Mouse (Mus musculus): ENCODE data around the gene Syt1.

Syt1 gene

DNA sequence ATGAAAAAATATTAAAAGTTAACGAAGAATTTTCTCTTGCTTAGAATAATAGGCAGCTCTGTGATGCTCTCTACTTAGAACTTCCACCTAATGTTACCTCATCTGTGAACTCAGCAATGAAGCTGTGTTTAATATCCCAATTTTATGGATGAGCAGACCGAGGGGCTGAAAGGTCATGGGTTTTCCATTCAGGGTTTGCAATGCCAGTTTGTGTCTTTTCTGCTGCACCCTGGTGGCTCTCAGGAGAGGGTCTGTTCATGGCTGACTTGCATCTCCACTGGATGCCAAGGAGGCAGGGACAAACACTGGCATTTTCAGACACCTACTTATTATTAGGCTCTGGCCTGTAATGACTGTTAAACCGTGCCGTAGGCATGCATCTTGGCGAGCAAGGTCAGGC, 439.7 kb downstream of the Syt1 start:
- peak; percentile 66 for DNase-seq

DNA sequence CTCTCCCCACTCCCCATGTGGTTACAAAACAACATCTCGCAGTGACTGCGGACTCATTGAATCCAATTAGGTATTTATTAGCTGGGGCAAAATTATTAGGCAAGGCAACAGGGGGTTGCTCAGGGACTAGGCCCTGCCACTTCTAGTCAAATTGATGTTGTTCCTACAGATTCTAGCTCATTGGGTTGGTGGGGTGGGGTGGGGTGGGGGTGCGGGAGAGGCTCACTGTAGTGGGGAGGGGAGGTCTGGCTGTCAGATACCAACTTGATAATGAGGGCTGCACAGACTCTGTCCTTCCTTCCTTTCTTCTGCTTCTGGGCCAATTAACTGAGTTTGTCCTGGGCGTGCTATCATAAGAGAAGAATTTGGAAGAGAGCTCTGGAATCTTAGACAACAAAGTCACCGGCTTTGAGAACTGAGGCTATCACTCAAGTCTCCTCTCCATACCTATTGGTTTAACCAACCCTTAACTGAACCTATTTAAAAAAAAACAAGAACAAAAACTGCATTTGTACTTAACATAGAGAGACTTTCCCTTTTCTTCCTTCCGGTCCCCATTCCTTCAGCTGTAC, 441.1 kb downstream of the Syt1 start:
- DNase-seq = peak; percentile 71

DNA sequence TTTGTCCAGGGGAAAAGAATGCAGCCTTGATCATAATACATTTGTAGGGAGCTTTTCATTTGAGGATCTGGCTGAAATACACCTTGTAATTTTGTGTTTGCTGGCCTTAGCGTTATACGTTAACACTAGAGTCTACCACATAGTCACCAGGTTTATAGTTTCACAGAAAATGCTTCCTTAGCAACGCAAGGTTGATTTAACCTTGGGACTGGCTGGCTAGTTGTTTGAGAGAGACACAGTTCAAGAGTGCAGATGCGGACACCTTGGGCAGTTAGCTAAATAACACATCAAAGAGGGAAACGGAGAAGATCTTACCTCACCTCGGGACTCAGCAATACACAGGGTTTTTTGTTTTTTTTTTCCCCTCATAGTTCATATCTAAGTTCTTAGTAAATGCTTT, 441.9 kb downstream of the Syt1 start:
- DNase-seq = peak; percentile 14

DNA sequence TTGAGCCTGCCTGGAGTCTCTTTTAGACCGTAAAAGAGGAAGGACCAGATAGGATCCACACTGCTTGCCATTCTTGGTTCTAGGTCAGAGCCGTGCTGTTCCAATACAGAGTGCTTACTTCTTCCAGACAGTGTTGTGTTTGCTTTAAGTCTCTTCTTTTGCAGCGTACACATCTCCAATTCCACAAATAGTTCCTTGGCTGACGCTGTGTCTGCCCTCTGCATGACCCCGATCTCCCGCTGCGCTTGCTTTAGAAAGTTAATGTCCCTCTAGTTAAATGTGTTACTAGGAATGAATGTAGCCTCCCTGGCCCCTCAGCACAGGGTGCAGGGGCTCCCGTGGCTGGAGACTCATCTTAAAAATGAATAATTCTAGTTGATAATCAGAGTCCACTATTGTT, 442.6 kb downstream of the Syt1 start:
- DNase-seq = peak; percentile 64

DNA sequence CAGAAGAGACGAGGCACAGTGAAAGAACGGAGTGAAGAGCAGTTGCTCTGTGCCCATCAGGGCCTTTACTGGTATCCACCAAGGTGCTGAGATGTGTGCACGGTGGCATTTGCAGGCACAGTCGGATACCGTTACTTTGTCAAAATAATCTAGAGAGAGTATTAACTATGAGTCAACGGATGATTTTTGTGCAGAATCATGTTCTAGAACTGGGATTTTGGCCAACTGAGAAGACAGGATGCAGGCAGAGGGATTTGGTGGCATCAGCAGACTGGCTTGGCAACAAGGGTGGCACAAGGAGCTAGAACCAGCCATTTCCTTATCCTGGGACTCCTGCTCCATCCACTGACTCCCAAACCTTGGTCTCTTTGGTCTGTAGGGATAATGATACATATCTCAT, 443.3 kb downstream of the Syt1 start:
- DNase-seq = no peak

DNA sequence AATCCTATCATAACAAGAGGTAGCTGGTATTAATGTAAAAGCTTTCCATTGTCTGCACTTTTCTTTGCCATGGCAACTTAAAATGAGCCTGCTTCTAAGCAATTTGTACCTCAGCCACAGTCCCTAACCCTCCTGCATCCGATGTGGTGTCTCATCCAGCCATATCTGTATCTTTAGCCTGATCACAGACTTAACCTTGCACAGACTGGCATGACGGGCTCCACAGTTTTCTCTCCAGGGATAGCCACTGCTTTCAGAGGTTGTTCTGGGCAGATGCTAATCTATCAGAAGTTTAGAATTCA, 451.2 kb downstream of the Syt1 start:
- no peak for DNase-seq

DNA sequence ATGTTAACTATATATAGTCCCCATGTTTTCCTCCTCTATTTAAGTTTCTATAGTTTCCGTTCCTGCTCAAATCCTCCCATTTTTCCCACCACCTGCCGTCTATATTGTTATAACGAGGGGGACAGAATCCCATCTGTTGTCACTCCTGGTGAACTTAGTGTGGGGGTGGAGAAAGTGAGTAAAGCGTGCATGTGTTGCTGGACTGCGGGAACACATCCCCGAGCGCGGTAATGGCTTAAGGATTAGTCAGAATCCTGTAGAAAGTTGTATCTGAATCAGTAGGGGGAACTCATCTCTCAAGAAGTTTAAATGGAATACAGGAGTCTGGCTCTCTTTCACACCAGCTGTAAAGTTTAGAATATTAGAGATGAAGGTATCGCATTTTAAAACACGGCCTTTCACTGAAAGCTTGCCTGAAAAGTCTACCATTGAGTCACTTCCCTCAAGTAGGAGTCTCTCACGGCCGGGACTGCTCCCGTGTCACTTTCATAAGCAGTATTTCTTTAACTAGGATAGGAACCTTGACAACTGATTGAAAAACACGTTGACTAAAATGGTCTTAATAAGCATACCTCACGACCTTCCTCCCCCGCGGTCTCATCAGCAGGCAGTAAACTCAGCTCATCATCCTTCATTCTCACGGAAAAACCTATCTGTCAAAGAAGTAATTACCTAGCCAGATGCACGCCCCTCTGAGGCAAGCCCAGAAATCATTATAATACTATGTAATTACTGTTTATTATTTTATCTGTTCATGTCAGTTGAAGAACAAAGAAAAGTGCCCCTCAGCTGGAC, 451.8 kb downstream of the Syt1 start:
- DNase-seq = peak; percentile 51

DNA sequence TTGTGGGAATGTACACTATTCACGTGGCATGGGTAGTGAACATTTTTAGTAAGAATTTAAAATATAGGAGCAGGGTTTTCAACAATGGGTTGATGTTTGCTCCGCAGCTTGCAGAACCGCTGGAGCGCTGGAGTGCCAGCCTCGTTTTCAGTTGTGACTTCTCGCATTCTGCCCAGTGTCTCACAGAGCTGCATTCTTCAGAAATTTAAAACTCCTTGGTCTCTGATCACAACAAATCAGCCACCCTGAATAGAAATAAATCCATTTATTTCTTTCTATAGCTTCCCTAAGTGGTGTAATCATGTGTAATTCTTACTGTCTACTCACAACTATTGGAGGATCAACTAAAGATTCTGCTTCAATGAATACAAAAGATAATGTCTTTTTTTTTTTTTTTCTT, 458.2 kb downstream of the Syt1 start:
- DNase-seq = no peak

DNA sequence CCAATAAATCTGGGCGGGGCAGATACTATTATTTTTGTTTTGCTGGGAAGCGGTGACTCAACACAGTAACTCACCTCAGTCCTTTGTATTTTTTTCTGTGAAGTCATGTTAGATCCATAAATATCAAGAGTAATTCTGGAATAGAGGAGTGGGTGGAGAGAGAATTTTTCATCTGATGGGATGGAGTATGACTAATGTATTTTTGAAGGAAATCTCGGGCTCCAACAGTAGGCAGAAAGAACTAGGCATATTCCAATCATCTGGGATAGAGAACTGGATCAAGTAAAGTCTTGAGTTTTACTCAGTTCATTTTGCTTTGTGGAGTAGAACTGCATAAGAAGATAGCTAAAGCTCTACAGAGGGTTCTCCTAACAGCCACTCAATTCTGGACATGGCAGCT, 465.1 kb downstream of the Syt1 start:
- DNase-seq = no peak

DNA sequence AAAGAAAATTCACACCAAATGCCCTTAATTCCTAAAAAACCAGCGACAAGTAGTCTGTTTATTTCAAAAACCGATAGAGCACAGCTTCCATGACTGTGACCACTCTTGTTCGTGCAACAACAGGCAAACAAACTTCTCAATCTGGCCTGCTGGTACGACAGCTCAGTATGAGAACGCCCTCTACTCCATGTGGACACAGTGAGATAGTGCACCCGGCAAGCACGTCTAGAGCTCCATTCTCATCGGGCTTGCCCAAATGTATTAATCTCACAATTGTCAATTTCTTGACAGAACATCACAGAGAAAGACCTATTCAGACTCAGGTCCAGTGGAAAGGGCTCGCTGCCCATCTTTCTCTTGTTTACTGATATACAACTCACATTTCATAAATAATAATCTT, 469.2 kb downstream of the Syt1 start:
- DNase-seq = no peak

DNA sequence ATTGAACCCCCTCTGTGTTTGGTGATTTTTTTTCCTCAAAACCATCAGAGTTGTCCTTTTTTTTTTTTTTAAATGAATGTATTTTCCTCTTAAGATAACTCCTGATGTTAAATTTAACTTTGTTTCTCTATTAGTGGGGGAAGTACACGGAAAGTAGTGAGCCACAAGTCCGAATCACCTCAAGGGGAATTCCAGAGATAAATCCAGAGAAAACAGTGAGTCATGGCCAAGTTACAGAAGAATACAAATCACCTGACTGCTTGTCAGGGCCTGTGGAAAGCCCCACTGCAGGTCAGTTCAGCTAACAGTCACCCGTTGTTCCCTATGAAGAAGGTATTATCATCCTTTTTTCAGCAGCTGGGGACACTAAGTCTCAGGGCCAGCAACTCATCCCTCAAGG, 472.2 kb downstream of the Syt1 start:
- no peak for DNase-seq

DNA sequence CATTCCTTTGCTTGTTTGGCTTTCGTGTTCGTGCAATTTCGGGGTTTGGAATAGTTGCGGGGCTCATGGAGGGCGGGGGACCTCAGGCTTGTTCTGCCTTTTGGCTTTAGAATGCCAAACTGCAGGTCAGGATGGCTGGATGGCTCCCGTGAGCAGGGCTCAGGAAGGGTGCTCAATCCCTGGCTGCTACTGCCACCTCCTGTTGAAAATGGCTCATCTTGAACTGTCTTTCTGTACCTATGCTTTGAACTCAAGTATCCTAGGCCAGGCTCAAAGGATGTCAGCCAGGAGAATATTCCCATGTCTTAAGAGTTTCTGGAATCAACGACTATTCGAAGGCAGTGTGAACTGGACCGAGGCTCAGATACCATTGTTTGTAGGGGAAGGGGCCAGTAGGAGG, 473.1 kb downstream of the Syt1 start:
- DNase-seq = peak; percentile 57

DNA sequence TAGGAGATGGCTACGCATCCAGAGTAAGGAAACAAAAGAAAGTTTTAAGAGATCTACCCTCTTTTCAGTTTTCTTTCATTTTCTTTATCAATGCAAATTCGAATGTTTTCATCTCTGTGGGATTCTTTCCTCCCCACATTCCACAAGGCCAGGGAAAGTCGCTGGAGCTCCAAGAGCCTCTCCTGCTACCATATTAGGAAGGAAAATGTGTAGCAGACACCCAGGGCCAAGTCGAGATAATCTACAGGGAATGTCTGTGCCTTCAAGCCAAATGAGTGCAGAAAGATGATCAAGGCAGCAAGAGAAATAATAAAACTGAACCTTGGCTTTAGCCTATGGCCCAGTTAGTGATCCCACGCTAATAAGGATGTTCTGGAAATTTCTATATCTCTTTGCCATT, 474.9 kb downstream of the Syt1 start:
- no peak for DNase-seq

DNA sequence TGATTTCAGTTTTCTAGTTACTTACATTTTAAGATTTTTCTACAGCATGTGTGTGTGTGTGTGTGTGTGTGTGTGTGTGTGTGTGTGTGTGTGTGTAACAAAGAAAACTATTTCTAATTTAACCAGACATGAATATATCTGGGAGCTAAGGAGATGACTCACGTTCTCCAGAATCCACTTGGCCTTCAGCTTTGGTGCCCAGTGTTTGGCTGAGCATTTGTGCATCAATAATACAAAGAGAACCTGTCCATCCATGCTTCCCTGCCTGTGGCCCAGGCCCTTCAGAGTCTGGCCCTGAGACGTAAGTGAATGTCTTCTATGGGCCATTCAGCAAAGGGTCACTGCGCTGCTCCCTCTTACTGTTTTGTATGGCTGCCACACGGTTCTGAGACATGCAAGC, 476.7 kb downstream of the Syt1 start:
- no peak for DNase-seq

DNA sequence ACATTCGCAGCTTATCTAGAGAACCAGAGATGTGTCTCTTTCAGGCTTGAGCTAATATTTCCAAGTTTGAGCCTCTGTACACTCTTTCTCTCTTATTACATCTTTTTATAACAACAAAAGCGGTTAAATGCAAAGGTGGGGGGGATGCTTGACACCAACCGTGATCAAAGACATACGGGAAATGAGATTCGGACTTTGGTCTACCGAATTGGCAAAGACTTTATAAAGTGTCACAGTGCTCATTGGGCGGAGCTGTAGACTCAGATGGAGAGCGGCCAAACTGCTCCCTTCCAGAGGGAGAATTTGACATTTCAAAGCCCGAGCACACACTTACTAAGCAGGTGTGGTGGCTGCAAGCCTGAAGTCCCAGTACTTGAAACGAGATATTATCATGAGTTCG, 477.9 kb downstream of the Syt1 start:
- no peak for DNase-seq

DNA sequence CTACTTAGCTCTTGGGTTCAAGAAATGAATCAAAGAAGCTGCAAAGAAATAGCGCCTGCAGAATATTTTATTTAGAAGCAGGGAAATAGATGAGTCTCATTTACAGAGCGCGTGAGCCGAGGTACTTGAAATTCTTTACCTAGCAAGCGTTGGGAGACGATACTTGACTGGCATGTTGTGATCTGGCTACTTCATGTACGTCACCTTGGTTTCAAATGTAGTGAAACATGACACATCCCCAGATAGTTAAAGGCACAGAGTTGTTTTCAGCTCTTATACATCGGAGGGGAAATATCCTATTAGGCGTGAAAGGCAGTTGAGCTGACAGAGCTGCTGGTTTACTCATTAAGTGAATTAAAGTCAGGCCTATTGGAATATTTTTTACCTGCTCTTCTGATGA, 478.5 kb downstream of the Syt1 start:
- DNase-seq = no peak

DNA sequence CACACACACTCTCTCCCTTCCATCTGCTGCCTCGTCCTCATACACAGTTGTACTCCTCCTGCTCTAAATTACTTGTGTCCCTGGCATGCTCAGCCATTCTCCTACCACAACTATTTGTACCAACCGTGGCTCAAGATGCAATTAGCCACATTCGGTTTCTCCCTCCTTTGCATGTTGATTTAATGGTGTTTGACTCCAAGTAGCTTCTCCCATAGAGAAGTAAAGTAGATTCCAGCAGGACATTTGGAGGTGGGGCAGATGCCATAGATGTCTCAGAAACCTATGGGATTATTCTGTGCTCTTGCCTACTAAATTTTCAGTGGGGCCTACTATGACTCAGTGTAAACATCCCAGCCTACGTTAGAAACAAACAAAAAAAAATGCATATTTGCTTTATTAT, 479.1 kb downstream of the Syt1 start:
- DNase-seq = no peak

DNA sequence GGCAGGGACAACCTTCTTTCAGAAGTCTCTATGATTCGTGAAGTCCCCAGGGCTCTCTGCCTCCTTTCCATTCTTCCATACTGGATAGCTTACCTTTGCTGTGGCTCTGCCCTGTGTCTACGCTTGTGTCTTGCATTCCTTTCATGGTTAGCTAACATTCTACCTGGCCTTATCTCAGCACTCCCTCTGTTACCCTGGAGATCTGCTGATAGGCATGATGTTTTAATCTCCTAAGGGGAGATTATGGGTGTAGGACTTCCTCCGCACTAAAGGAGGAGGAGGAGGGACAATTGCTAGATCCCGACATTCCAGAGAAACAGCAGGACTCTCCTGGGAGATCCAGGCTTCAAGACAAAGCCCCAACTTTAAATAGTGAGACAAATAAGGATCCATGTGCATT, 479.7 kb downstream of the Syt1 start:
- no peak for DNase-seq

DNA sequence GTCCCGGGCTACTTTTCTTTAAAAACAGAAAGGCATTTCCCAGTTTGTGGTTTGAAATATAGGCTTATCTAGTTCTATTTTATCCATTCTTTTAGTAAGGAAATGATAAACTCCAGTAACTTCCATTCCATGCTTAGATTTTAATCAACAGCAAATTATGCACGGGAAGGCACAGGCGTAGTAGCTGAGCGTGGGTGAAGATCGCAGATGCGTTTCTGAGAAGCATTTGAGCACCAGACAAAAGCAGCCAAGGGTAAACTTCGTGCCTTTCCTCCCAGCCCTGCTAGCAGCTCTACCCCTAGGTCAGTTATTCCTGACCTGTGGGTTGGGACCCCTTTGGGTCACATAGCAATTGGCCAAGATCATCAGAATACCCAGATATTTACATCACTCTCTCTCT, 482.4 kb downstream of the Syt1 start:
- DNase-seq = no peak

DNA sequence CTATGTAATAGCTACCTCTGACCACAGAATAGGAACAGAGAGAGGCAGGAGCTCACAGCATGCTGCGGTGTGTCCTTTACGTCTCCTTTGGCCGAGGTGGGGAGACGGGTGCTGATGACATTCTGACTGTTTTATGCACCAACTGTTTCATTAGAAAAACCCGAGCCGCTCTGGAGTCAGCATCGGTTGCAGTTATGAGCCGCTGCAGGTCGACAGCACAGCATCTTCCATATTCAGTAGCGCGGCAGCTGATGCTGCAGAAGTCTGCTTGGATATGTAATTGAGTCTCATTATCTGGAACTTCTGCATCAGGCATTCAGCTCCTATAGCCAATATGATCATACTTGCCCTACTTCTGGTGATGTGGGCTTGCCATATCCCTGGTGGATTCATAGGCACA, 485.3 kb downstream of the Syt1 start:
- peak; percentile 75 for DNase-seq

DNA sequence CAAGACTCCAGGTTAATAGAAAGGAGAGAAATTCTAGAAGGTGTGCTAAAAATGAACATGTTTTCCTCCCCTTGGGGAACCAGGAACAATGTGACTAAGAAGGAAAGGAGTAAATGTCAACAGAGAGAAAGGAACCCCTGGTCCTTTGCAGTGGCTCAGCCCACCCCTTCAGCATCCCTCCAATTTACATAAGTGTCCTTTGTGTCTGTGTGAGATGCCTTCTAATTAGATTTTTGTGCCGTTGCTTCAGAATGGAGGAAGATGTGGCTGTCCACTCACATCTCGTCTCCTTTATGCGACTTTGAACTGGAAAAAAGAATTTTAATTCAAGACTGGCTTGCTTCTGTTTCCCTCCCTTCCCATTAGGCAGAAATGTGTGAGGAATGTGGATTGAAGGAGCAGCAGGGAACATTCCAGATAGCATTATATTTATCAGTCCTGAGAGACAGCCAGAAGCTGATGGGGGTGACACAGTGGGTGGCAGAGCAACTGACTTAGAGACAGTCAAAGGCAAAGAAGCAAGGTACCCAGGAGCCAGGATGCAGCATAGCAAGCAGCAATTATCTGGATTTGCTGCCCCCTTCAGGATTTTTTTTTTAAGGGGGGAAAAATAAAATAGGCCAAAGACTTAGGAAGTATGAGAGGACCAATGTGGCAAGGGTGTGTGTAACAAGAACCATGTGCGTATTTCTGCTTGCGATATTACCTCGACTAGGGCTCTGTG, 486.3 kb downstream of the Syt1 start:
- peak; percentile 97 for DNase-seq

DNA sequence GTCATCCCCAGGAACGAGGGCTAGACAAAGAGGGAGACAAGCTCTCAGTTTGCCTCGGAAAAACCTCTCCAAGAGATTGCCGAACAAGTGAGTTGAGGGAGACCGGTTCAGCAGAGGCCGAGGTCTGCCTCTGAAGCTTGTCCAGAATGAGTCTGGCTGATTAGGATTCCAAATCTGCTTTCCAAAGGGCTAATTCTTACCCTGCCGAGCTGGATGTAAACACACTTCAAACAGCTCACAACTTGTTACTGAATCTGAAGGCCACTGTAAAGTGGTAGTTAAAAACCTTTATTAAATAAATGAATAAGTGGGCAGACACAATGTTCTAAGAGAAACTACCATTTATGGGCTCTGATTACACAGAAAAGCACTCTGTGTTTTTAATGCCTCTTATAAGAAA, 491.6 kb downstream of the Syt1 start:
- DNase-seq = no peak

DNA sequence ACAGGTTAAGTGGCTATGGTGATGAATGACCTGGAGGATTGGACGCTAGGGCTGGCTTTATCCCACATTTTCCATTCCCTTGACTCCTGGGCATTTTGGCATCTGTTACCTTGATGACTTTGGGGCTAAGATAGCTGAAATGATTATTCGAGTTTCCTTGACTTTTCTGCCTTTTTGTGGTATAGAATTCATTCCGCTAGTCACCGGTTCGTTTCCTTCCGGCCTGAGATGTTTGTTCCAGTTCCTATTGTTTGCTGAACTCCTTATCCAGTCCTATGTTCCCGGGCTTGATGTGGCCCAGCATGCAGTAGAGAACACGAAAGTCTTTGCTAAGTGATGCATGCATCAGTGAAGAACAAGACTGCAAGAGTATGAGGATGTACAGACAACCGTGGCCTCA, 493.7 kb downstream of the Syt1 start:
- DNase-seq = no peak

DNA sequence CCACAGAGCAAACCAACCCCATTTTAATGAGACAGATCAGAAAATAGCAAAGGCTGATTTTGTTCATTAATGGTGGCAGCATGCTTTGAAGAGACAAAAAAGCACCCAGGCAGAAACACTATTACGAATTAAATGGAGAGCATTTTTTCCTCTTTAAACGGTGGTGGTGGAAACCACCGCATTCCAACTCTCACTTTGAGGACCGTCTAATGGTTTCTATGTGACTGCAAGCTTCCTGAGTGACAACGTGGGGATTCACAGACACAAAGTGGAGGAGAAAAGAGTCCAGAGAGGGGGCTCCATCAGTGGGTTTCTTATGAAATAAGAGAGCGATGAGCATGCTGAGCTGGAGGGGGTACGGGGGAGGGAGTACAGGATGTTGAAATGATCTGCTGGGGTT, 496.1 kb downstream of the Syt1 start:
- peak; percentile 29 for DNase-seq

DNA sequence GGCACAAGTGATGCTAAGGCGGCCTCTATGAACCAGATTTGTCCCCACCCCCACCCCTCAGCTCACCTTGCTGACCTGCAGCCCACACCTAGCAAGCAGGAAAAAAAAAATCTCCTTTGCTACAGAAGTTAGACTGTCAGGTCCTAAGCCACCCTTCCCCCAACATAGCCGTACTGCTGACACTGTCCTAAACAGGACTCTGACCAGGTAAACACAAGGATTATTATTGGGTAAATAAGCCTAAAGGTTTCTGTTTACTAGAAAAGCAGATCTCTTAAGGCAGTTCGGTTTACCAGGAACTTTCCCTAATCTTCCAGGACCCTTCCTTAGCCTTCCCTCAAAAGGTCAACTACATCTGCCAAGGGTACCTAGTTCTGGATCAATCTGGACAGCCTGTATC, 501.2 kb downstream of the Syt1 start:
- DNase-seq = no peak
